Mouse (Mus musculus) spleen, embryonic (tissue): ENCODE data around the gene Spon1.

Source experiments
- CTCF ChIA-PET: fragments of 350-600 bp; sonication (Branson Sonifier 250); formaldehyde crosslinking; loops from one replicate; lab custom pipeline; 2022; lab: Charles Lee

Gene Spon1

GRCm38 (mm10) chr7:113997675-113998354 lies 232.0 kb downstream of the Spon1 start:
- CTCF ChIA-PET: interaction anchor here (0.8 kb wide), 1 partner anchor 93 kb away, joined by 3 read pairs; no protein-coding TSS in a partner anchor

DNA sequence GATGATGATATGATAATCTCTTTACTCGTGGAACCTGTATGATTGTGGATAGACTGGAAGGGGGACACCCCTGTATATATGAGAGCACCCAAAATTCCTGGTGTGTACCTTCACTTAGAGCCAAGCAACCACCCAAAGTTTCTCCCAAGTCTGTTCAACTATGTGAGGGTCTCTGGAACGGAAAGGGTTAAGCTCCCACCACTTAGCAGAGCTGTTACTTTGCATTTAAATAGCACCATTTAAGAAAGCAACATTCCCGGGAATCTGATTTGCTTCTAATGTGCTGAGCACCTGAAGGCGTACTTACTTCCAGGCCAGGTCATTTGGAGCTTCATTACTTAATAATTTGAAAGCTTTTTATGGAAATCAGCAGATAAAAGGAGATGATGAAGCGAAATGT lies 238.4 kb downstream of the Spon1 start:
- CTCF ChIA-PET: no interaction called here

GRCm38 (mm10) chr7:114005499-114005898 lies 239.7 kb downstream of the Spon1 start:
- CTCF ChIA-PET: no interaction called here

- CTCF ChIA-PET: no interaction called here
These were observed 240.7 kb downstream of the Spon1 start for GRCm38 (mm10) chr7:114006456-114006855.

DNA sequence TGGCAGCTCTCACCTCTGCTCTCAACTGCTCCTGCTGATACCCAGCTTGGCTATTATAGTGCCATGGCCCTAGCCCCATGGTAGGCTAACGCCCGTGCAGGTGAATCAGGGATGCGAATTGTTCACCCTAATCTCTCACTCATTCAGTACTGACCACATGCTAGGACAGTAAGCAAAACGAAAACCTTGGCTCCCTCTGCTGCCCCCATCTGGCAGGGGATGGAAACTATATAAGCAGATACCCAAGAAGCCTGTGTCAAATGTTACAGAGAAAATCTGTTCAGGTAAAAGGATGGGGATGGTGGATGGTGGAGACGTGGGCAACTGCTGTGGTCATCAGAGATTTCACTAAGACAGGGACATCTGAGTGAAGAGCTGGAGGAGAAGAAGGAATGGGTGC lies 241.8 kb downstream of the Spon1 start:
- CTCF ChIA-PET: interaction anchor here (0.8 kb wide), 1 partner anchor 1075 kb away, joined by 3 read pairs; no protein-coding TSS in a partner anchor

GRCm38 (mm10) chr7:114011726-114012443 lies 246.1 kb downstream of the Spon1 start:
- CTCF ChIA-PET: no interaction called here

GRCm38 (mm10) chr7:114016001-114016949 lies 250.5 kb downstream of the Spon1 start:
- CTCF ChIA-PET: no interaction called here

GRCm38 (mm10) chr7:114018861-114019260 lies 253.1 kb downstream of the Spon1 start:
- CTCF ChIA-PET: interaction anchor here (0.7 to 1.0 kb wide), 2 partner anchors 404 to 585 kb away, joined by 3 to 4 read pairs; no protein-coding TSS in a partner anchor

- CTCF ChIA-PET: no interaction called here
These were observed 254.4 kb downstream of the Spon1 start for GRCm38 (mm10) chr7:114020057-114020703.

GRCm38 (mm10) chr7:114020704-114021093 lies 254.9 kb downstream of the Spon1 start:
- CTCF ChIA-PET: no interaction called here

DNA sequence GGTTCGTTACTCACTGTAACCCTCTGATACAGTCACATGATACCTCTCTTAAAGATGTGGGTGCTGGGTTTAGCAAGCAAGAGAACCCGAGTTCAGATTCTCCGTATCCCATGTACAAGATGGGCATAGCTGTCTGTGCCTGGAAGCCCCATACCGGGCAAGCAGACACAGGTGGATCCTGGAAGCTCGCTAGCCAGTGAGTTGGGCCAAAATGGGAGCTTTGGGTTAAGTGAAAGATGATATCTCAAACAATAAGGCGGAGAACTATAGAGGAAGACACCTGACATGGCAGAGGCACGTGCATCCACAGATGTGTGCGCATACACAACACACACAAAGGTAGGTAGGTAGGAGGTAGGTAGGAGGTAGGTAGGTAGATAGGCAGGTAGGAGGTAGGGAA lies 261.1 kb downstream of the Spon1 start:
- CTCF ChIA-PET: no interaction called here

GRCm38 (mm10) chr7:114027406-114027805 lies 261.6 kb downstream of the Spon1 start:
- CTCF ChIA-PET: no interaction called here

- CTCF ChIA-PET: no interaction called here
These were observed 263.0 kb downstream of the Spon1 start for GRCm38 (mm10) chr7:114028828-114029227.

DNA sequence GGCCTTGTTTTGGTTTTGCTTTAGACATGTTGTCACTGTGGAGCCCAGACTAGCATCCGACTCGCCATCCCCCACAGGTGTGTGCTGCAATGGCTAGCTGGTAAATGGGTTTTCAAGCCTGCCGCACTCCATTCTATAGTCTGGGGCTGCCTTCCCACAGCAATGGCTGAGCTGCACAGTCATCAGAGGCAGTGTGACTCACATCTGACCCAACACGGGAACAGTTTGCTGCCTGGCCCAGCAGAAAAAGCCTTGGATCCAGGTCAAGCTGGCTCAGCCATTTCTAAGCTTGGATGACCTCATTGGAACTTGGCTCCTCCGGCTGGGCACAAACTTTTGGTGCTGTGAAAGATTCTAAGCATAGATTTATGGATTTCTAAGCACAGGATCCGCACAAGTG lies 263.8 kb downstream of the Spon1 start:
- CTCF ChIA-PET: no interaction called here

DNA sequence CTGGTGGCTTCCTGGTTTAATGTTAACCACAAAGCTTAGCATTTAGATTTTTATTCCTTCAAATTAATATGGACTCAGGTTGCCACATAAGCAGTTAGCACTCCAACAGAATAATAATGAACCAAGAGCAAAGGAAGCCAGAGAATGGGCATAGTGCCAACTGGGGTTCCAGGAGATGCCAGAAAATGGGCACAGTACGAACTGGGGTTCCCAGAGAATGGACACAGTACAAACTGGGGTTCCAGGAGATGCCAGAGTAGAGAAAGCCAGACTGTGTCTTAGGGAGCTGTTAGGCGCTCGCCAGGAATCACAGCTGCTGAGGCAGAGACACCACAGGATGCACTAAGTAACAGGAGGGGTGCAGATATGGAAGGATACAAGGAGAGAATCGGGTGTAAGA lies 271.4 kb downstream of the Spon1 start:
- CTCF ChIA-PET: no interaction called here

- CTCF ChIA-PET: interaction anchor here (1.2 kb wide), 1 partner anchor 53 kb away, joined by 3 read pairs; no protein-coding TSS in a partner anchor
These were observed 275.6 kb downstream of the Spon1 start for GRCm38 (mm10) chr7:114041349-114041748.

- CTCF ChIA-PET: no interaction called here
These were observed 277.5 kb downstream of the Spon1 start for GRCm38 (mm10) chr7:114042973-114043928.

DNA sequence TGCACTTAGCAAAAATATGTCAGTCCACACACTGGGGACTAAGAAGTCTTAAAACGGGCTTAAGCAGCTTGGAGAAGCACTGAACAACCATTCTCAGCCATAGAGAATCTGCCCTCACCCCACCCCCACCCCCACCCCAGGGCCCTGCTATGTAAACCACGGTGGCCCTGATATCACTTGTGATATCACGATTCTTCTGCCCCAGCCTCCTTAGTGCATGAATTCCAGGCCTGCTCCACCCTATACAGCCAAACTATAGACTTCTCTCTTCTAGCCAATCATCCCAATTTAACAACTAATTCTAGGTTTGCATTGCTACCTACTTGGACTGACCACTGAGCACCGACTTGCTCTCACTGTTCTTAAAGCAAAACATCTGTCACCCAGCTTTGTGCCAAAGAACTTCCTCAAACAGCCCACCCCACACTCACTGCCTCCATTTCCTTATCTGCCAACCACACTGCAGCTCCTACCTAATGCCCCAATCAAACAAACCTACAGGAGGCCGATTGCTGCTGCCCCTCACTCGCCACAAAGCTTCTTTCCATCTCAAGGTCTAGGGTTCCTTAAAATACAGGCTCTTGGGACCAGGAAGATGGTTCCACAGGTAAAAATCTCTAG lies 278.2 kb downstream of the Spon1 start:
- CTCF ChIA-PET: no interaction called here

- CTCF ChIA-PET: no interaction called here
These were observed 280.0 kb downstream of the Spon1 start for GRCm38 (mm10) chr7:114045814-114046213.

DNA sequence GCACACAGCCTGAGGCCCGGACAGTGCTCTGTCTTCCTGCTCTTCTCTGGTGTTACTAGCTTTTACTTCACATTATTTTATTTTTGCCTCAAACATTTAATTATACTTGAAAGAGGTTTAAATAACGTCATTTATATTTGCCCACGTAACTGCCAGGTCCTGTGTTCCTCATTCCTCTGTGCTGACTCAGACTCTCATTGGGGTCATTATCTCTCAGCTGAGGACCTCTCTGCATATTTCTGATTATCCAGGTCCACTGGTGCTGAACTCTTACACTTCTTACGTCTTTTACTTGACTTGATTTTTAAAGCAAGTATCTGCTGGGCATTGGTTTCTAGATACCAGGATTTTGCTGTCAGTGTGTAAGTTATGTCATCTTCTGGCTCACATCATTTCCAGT lies 287.9 kb downstream of the Spon1 start:
- CTCF ChIA-PET: interaction anchor here (0.7 kb wide), 1 partner anchor 246 kb away, joined by 7 read pairs; no protein-coding TSS in a partner anchor
